Mouse (Mus musculus): ENCODE measurements around the gene Ubash3a.

The Ubash3a gene

GRCm38 (mm10) chr17:31207771-31208334, at the start of gene Ubash3a:
Gene Ubash3a (plus strand): TSS chr17:31207873.
- no peak for DNase-seq (ENCODE audit: low spot score)

DNA sequence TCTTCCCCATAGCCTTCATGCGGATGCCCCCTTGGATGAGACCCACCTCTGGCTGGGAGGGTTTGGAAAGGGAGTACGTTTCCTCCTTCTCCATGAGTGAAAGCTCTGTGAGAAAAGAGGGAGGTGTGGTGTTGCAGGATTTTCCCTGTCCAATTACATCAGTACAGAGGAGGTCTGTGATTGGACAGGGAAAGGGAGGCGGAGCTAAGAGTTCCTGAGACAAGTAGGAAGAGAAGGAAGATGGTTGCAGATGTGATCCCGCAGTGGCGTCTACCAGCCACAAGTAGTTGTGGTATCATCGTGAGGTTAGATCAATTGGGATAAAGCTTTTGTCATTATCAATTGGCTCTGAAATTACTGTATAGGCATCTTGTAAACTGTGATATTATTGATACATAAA, 49.8 kb upstream of the Ubash3a start:
- DNase-seq (ENCODE audit: low spot score) = no peak

- no peak for DNase-seq (ENCODE audit: low spot score)
Measured at GRCm38 (mm10) chr17:31160291-31160690, 47.4 kb upstream of the Ubash3a start.

DNA sequence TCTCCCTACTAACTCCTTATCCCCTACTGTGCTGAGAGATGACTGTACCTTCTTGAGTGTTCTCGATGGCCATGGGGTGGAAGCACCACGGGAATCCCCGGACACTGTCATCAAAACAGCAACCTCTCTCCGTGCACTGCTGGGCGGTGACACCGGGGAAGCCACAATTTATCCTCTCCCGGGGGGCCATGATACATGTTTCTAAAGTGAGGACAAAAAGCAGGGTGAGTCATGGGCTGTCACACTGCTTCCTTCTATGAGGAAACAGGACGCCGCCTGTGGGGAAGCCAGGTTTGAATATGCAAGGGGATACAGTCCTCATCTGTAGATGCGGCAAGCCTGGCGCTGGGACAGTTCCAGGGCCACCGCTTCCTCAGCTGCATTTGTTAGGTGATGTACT, 45.1 kb upstream of the Ubash3a start:
- no peak for DNase-seq (ENCODE audit: low spot score)

GRCm38 (mm10) chr17:31163821-31164220, 43.9 kb upstream of the Ubash3a start:
- DNase-seq (ENCODE audit: low spot score) = no peak

GRCm38 (mm10) chr17:31165127-31165526, 42.5 kb upstream of the Ubash3a start, which contains the start of gene Tff1:
Gene Tff1 (minus strand): TSS chr17:31165277.
- DNase-seq (ENCODE audit: low spot score) = no peak

GRCm38 (mm10) chr17:31169796-31170195, 37.9 kb upstream of the Ubash3a start:
- DNase-seq (ENCODE audit: low spot score) = no peak

- no peak for DNase-seq (ENCODE audit: low spot score)
Measured at GRCm38 (mm10) chr17:31176321-31176720, 31.4 kb upstream of the Ubash3a start.

DNA sequence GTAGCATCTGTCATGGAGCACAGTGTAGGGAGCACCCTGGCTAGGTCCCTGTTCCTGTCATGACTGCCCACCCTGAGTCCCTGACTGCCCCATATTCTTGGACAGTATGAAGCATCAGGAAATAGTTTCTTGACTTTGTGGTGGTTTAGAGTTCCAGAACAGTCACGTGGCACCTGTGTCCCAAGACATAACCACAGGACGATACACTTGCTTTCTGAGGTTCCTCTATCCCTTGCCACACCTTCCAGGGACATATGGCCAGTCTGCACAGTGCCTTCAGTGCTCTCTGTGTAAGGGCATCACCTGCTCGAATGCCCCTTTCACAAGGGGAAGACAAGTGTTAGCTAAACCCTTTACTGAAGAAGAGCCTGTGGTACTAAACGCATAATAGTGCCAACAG, 26.2 kb upstream of the Ubash3a start:
- DNase-seq (ENCODE audit: low spot score) = no peak

GRCm38 (mm10) chr17:31183180-31183974, 24.3 kb upstream of the Ubash3a start:
- DNase-seq (ENCODE audit: low spot score) = no peak

- peak; percentile 18 for DNase-seq (ENCODE audit: low spot score)
Measured at GRCm38 (mm10) chr17:31184269-31184990, 23.2 kb upstream of the Ubash3a start.

DNA sequence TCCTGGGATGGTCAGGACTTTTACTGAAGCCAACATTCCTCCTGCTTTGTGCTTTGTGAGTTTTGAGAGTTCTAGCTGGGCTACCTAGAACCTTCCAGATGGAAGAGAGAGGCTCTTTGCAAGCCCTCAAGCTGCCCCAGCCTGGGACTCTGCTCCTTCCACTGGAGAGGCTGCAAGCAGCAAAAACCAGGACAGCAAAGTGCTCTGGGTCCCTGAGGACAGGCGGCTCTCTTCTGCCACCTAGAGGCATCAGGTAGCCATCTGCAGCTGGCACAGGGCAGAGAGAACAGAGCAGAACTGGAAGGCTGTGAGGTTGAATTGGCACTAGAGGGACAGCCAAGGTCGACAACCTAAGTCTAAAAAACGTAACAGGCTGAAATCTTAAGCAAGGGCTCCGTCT, 20.3 kb upstream of the Ubash3a start:
- DNase-seq (ENCODE audit: low spot score) = peak; percentile 73

DNA sequence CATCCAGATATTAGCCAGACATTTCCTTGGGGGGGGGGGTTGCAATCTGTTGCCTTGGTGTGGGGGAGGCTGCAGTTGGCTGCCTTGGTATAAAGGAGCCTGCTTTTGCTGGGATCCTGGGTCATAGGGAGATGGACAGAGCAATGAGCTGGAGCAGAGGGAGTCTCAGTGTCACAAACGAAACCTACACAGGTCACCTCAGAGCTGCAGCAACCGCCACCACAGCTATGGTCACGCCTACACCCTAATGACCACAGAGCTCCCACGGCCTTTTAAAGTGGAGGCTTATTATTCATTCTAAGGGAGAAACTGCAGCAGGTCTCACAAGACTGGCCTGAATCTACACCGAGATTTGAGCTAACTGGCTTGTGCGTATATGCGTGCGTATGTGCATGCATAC, 15.8 kb upstream of the Ubash3a start:
- DNase-seq (ENCODE audit: low spot score) = no peak

DNA sequence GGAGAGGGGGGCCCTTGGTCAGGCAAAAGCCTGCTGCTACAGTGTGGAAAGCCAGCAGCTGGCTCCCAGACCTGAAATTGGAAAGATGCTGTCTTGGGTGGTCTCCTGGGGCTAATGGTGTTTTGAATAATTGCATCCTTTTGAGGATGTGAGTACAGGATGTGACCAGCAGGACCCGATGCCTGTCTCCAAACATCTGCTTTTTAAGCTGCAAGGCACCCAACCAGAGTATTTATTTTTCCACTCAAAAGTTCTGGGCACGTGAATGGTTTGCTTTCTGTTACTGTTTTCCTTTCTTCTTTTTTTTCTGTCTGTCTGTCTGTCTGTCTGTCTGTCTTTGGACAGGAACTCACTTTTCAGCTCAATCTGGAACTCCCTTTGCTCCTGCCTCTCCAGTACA, 15.0 kb upstream of the Ubash3a start:
- no peak for DNase-seq (ENCODE audit: low spot score)

- DNase-seq (ENCODE audit: low spot score) = no peak
Measured at GRCm38 (mm10) chr17:31193360-31193759, 14.3 kb upstream of the Ubash3a start.

- DNase-seq (ENCODE audit: low spot score) = no peak
Measured at GRCm38 (mm10) chr17:31195207-31195606, 12.5 kb upstream of the Ubash3a start.

- DNase-seq (ENCODE audit: low spot score) = no peak
Measured at GRCm38 (mm10) chr17:31196283-31196682, 11.4 kb upstream of the Ubash3a start.

GRCm38 (mm10) chr17:31198877-31199276, 8.8 kb upstream of the Ubash3a start, which contains the start of gene Tmprss3:
Gene Tmprss3 (minus strand): TSS chr17:31198977.
- DNase-seq (ENCODE audit: low spot score) = no peak

DNA sequence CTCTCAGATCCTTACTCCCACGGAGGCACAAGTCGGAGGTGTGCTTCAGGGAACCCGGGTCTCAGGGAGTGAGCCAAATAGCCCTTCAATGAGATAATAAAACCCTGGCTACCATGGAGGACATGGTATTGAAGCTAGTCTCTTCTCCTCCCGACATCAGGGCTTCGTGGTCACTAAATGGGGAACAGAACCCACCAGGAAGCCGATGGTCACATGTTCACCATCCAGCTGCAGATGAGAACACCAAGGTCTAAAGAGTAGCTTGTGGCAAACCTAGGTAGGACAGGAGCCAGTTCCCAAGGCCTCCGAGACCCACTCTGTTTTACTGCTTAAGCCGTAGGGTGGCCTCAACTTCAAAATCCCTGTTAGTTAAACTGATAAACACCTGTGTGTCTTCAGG, 981 bp downstream of the Ubash3a start:
- DNase-seq (ENCODE audit: low spot score) = no peak

DNA sequence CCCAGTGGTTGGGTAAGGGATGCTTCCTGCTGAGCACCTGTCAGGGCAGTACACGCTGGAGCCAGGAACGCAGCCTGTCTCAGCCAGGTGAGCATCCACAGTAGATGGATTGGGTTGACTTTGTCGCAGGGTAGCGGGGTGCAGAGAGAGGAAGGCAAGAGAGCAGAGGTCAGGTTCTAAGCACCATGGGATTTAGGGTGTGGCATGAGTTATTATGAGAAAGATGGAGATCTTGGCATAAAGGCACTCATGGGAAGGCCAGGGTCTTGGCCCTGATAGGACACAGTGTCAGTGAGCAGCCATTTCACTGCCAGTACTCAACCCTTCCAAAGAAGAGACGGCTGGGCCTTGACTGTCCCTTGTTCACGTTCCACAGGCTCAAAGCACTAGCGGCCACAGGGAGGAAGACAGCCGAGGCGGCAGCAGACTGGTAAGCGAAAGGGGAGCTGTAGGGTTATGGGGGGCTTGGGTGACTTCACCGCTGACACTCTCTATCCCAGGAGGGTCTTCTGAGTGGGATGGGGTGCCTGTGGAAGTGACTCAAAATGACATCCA, 1.8 kb downstream of the Ubash3a start:
- DNase-seq (ENCODE audit: low spot score) = no peak

- DNase-seq (ENCODE audit: low spot score) = no peak
Measured at GRCm38 (mm10) chr17:31210299-31210698, 2.6 kb downstream of the Ubash3a start.

- DNase-seq (ENCODE audit: low spot score) = no peak
Measured at GRCm38 (mm10) chr17:31211881-31212280, 4.2 kb downstream of the Ubash3a start.

All from lung, postnatal 25 days (tissue).